Mouse (Mus musculus) olfactory bulb, adult 2 months (tissue): Measurements from ENCODE around the gene Chic2.

Experiments
- CTCF ChIP-seq: fragments of 200-500 bp; IDR thresholded peaks from 2 replicates; pipeline ENCODE4 v1.5.1; 2012; ENCODE audit warnings: low read depth, mild to moderate bottlenecking, low read length, moderate library complexity; ENCODE audit not compliant: insufficient read depth
- POLR2A ChIP-seq: fragments of 200-500 bp; IDR thresholded peaks from 2 replicates; pipeline ENCODE4 v1.6.1; 2012; ENCODE audit warnings: mild to moderate bottlenecking, low read depth, low read length, moderate library complexity; ENCODE audit not compliant: insufficient read depth

DNA sequence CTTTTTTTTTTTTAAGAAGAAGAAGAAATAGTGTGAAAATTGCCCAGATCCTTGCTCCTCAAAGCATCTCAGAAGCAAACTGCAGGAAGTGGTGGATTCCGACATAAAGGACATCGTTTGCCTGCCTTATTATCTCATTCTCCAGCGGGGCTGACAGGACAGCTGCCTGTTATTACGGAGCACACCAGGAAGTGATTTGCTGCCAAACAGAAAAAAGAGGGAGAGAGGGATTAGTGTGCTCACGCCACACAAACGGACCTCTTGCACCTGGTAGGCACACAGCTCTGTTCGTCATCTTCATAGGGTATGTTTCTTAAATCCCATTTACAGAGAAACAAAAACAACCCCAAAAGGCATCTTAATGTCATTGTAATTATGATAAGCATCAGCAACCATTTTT lies 64.4 kb downstream of the Chic2 start:
- TF ChIP-seq POLR2A, result no peak
- TF ChIP-seq CTCF, result no peak
